Mouse (Mus musculus): ENCODE measurements around the gene Tenm2.

Tenm2 gene

DNA sequence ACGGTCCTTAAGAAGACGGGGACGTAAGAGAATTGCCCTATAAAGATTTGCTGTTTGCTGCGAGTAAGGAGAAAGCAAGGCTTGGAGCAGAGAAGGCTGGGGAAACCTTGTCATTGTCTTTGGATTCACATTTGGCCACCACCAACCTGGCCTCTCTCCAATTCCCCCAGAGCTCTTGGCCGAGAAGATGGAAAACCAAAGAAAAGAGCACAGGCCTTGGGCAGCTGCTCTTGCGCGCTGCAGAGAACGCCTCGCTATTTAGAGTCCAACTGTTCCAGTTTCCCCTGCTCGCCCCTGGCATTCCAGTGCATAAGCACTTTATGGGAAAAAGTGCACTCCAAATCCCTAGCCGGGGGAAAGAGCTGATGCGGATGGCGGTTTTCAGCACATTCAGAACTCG is 1139.5 kb downstream of the Tenm2 start:
- DNase-seq, result no peak

DNA sequence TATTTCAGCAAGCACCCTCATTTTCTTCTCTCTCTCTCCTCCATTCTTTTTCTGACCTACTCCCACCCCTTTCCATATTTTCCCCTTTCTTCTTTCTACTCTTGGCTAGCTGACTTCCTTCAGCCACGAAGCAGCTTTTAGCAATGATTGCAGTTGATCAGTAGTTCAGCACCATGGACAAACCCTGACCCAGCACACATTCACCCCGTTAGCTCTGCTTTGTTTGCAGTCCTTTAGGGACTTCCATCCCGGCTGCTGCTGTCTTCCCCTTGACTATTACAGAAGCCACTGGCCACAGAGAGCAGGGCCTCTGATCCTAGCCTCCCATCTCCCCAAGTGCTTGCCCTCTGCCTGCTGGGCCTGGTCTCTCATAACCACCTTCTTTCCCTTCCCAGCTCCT is 1145.6 kb downstream of the Tenm2 start:
- peak; percentile 41 for DNase-seq

DNA sequence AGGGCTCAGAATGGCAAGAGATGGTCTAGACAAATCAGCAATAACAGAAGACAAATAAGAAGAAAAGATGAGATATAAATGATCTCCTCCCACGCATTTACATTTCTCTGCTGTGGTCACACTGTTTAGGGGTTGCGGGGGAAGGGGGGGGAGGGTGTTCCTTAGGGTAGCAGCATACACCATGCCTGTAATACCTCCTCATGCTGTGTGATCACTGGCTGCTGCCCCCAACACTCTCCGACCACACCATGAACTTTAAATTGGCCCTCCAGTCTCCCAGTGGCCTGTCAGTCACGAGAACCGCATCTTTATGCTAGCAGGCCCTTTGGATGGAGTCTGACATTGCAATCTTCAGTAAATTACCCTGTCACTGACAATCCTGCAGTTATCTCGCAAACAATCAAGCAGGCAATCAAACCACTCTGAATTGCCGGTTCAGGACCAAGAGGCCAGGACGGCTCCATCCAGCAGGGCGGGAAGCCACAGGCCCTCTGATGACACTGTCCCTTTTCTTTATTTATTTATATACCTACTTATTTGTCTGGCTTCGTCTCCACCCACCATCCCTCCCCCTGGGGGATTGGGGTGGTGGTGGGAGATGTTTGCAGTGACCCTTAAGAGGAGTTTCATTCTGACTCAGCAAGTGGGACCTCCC is 1154.2 kb downstream of the Tenm2 start:
- DNase-seq, result no peak

DNA sequence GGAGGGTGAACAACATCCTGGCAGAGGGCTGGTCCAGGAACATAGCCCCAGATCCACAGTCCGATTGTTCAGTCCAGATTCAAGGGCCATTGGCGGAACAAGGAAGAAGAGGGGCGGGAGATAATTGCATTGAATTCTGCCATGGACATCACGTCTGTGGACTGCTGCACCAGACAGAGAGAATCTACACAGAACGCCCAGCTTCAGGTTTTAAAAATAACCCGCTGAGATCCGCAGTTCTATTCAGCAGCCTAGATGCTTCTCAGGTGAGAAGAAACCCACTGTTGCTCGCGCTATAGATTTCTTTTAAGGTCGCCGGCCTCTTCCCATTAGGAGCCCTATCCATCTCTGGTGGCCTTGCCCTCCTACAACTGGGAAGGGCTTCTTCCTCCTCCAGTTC is 1155.0 kb downstream of the Tenm2 start:
- no peak for DNase-seq

DNA sequence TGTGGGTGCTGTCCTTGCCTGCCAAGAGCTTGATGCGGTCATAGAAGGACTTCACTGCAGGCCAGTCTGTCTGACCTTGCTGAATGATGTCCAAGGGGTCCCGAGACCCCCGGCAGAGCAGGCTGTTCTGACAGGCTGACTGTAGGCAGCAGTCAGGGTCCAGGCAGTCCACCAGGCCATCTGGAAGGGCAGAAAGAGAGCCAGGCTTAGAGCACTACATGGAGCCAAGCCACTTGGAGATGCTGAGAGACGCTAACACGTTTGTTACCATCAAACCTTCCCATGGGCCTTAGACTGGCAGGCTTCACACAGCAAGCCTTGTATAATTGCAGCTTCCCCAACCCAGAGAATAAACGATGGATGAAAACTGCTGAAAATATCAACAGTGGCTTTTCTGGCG is 1157.4 kb downstream of the Tenm2 start:
- DNase-seq, result no peak

DNA sequence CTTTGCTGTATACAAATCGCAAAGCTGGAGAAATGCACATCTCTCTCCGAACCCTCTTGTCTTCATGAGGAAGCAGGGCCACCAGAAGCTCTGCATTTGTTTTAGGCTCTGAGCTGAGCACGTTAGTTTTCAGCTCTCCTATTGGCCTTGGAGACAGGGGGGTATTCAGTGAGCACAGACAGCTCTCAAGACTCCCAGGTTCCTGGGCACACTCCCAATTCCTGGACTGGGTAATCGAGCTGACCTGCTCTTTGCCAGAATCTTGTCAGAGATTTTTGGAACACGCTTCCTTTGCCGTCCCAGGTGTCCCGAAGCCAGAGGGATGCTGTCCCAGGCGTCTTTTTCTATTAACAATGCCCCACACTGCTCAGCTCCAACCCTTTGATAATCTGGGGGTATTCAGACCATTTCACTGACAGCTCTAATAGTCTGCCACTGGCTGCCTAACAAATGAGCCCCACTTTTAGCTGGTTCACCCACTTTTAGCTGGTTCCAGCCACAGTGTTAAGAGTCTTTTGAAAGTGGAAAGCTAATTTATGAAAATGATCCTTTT is 1161.7 kb downstream of the Tenm2 start:
- no peak for DNase-seq

DNA sequence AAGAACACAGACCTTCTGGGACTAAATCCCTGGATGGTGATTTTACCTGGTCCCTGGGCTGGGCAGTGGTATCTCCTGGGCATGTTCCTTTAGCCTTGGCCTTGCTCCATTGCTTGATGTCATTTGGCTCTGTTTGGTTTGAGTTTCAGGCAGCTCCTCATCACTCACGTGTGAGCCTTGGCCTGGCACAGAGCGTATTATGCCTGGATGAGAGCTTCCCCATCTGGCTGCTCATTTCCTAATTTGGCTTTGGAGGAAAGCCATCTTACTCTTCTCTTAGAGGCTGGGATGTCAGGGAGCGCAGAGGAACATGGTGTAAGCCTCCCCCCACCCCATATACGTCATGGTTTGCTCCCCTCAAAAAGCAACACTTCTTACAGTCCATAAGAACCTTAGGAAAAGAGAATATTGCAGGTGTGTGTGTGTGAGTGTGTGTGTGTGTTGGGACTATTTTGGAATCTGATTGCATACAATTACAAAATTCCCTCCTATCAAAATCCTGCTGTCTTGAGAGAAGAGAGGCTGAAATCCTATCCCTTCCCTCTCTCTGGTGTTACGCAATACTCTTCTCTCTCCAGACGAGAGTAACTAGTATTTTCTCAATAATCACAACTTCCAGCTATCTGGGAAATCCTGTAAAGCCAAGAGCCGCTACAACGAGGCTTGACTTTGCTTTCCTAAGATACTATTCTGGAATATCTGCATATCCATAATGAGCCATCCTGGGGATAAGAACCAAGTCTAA is 1162.5 kb downstream of the Tenm2 start:
- DNase-seq, result no peak

DNA sequence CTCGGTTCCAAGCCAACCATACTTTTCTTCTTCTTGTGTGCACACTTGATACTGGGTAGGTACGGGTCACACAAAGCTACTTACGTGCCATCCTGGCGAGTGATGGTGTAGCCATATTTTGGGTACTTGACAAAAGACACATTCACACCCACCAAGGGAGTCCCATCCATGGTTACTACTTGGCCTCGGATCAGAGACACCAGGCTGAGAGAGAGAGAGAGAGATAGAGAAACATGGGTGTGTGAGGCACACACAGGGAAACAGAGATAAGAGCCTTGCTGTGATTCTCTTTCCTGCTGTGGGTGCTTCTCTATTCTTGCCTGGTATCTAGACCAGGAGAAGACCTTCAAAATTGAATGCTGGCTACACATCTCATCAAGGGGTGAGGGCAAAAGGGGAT is 1163.1 kb downstream of the Tenm2 start:
- DNase-seq, result no peak

DNA sequence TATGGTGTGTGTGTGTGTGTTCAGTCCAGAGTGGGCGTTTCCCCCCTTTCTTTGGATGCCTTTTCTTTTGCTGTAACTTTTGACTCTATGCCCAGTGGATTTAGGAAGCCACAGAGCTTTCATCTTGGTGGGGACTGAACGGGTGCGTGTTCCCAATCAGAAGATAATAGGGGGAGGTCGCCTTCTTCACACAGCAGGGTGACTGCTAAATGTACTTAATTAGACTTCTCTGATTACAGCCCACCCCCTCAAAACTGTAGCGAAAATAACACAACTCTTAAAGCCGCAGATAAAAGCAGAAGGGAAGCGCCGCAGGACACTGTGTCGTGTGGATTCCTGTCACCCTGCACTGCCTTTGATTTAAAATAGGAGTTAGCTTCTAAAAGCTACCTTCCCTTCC is 1163.7 kb downstream of the Tenm2 start:
- DNase-seq, result no peak

DNA sequence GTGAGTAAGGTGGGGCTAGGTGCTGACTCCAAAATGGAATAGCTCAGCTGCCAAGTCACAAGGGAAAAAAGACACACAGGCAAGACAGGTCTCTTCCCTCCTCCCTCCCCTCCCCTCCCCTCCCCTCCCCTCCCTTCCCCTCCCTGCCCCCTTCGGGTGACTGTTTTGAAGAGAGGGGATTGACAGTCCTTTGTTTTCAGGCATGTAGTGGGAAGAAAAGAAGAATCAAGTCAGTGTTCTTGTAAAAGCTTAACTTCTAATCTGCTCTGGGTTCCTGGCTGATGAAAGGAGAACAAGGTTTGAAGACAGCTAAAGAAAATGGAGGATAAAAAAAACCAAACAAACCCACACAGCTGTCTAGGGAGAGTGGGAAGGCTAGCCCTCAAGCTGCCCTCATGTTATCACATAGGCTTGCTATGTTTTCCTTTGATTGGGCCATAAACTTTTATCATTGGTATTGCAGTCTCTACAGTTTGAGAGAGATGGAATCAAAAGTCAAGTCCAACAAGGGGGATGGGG is 1176.4 kb downstream of the Tenm2 start:
- no peak for DNase-seq

DNA sequence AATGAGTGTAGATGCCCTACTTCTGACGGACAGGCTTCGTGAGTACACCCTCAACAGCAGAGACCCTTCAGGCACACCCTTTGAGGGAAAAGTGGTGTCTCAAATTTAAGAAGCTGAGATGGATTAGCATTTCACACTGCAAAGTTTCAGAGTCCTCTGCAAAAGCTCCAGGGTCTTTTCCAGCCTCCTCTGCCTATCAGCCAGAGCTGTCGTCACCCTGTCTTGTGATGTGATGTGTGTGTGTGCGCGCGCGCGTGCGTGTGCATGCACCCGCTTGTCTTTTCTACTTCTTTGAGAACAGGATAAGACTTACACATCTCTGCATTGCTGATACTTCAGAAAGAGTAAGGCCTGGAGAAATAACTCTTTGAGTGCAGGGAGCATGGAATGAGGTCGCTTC is 1179.2 kb downstream of the Tenm2 start:
- DNase-seq, result no peak

DNA sequence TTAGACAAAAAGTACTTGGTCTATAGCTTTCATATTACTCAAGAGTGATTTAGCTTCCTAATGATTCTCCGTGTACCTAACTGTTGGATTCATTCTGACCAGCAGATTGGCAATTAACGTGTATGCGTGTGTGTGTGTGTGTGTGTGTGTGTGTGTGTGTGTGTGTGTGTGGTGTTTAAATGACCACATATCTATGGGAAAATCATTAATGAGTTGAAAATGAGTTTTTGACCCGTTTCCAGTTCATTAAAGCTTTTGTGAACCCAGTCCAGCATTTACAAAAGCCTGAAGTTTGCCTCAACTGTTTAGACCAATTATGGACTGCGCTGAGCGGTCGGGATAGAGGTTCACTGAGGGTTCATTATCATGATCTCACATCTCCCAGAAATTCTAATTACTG is 1181.4 kb downstream of the Tenm2 start:
- no peak for DNase-seq

DNA sequence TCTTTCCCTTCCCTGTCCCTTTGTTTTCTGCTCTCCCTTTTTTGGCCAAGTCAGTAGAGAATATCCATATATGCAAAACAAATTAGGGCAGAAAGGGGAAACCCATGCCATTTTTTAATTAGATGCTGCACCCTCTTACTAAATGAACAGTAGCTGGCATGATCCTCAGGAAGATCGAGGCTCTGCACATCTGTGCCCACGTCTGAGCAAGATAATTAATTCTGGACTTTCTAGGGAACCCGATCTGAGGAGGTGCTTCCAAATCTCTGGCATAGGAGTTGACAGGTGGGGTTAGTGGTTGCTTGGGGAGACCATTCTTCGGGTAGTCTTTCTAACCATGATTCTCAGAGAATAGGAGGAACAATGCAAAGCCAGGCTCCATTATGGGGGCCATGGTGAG is 1182.3 kb downstream of the Tenm2 start:
- DNase-seq, result no peak

DNA sequence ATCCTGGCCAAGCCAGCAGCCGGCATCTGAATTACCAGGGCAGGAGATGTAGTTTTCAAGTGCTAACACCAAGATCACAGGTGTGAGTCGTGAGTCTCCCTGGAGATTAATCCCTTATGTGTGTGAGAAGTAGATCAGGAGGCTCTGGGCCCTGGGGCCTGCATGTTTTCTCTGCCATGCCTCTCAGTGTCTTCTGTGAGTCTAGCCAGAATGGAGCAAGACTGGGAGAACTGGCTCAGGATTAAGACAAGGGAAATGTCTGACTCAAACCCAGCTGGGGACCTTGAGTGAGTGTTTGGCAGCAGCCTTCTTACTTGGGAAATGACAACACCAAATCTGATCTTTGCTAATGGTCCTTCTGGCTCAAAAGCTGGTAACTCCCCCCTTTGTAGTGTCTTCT is 1183.2 kb downstream of the Tenm2 start:
- DNase-seq, result no peak

DNA sequence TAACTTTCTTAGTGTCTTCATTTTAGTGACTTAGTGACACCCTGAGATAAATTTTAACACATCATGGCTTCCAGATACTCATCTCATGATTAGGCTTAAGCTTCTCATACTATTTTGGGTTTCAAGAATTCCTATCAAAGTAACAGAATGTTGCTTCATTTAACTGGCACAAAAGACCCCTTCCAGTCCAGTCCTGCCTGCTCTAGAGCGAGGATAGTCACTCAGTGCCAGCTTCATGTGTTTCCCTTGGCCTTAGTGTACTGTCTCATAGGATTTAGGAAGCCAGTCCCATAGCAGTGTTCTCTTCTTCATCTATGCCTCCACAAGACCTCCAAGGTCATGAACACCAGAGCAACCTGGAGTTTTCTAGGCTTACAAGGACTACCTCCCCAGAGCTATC is 1183.7 kb downstream of the Tenm2 start:
- no peak for DNase-seq

DNA sequence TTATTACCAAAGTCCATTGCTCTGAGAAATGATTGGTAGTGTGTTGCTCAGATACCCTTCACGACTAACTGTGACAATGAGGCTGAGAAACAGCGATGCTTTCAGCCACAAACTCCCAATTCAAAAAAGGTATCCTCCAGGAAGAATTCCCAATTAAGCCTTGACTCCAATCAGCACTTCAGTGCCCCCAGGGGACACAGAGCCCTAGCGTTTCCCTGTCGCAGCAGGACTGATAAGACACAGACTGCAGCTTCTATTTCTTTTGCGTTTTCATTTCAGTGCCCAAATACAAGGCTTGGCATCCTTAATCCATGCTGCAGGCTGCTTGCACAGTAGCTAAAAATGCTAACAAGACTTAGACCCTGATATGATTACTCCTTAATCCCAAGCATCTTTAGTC is 1186.2 kb downstream of the Tenm2 start:
- DNase-seq, result no peak

DNA sequence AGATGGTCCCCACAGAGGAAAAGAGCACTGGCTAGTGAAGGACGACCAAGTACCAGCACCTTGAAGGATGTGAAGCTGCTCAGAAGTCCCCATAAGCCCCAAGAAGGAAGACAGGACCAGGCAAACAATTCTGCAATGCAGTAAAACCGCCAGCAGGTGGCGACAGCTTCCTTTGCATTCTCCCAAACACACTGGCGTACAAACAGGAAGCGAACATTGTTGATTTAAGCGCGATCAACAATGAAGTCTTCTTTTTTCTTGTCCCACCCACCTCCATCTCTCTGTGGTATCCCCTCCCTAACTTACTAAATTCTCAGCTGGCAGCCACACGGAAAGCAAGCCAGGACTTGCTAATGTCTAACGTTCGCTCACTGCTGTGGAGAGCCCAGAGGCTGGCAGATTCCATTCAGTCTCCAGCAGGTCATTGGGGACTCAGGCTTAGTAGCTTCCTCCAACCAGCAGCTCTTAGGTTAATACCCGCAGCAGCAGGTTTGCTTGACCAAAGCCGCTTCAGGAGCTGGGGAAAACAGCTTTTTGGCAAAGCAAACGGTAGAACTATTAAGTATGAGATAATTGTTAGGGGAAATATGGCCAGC is 1190.0 kb downstream of the Tenm2 start:
- DNase-seq, result peak; percentile 81

DNA sequence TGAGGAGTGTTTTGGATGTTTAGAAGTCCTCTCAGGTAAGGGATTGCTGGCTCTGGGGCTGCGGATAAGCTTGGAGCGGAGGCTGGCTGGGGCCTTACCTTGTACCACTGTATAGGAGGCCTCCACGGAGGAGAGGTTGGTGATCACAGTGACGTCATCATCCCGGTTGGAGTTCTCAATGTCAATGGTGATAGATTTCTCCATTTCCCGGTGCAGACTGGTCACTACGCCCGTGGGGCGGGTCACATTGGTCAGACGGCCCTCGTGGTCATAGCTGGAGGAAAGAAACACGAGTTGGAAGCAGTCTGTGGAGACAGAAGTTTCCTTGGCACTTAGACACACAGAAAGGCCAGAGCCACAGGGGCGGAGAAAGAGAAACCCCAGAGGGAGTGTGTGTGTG is 1194.4 kb downstream of the Tenm2 start:
- no peak for DNase-seq

DNA sequence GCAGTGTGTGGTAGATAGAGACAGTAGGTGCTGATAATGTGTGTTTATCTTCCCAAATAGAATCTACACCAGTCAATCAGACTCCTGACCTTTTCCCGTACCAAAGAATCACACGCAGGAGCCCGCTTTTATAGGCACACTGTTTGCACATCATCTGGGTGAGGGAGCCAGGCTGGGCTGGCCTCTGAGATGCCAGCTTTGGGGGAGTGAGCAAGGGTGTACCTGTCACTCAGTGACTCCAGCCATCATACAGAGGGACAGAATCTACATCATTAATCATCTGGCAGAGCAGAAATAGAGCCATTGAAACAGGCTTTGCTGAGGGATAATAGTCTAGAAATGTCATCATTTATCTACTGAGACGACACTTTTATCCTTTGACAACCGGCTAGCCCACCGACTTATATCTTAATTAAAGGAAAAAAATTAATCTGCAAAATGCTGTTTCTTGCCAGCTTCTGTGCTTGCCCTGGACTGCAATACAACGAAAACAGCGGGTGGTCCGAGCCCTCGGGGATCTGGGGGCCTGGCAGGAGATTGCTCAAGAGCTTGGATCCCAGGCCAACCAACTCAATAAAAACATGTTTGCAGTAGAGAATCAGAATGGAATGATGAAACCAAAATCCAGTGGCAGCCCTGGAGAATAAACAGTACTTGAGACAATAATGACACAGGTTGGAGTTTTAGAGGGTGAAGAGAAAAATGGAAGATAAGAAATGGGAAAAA is 1195.1 kb downstream of the Tenm2 start:
- no peak for DNase-seq

DNA sequence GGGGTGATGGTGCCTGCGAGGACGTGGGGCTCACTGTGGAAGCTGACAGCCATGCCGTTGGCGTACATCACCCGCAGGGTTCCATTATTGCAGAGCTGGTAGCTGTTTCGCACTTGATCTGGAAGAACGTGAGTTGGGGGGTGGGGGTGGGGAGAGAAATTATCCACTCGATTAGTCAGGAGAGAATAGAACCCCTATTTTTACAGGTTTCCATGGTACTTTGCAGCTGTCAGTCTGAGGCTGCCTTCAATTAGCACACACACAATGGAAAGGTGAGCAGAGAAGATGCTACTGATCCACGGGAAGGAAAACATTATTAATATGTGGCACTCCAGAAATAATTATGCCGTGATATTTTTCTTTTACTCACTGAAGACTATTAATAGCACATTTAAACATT is 1195.9 kb downstream of the Tenm2 start:
- DNase-seq, result no peak

DNA sequence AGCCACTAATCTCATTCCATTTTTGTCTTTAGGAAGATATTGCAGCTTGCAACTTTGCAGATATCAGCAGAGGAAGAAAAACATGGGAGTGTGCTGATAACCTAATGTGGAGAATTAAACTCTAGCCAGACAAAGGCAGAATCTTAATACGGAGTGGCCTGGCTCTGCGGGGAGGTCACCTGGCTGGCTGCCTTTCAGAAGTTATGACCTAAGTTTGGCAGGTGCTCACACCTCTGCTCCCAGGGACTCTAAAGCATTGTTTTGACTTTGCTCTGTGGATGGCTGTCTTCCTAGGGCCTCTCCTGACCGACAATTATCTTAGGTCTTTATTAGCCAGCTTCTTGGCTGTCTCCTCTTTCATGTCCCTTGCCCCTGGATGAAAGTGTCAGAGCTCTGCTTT is 1197.4 kb downstream of the Tenm2 start:
- no peak for DNase-seq

DNA sequence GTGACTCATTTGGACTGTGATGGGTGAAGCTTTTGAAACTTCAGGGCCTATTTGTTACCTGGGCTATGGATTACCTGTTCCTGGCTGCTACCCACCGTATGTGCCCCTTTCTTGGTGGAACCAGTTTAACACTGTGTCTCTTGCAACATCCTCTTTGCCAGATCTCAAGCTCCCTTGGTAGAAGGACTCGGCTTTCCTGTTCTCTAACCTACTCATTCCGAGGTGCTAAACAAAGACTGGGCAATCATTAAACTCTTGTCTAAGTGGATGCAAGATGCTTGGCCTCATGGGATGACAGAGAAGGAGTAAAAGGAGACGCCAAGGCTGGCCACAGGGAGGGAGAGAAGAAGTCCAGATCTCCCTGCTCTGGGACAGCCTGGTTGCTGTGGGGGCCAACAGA is 1198.5 kb downstream of the Tenm2 start:
- DNase-seq, result no peak

DNA sequence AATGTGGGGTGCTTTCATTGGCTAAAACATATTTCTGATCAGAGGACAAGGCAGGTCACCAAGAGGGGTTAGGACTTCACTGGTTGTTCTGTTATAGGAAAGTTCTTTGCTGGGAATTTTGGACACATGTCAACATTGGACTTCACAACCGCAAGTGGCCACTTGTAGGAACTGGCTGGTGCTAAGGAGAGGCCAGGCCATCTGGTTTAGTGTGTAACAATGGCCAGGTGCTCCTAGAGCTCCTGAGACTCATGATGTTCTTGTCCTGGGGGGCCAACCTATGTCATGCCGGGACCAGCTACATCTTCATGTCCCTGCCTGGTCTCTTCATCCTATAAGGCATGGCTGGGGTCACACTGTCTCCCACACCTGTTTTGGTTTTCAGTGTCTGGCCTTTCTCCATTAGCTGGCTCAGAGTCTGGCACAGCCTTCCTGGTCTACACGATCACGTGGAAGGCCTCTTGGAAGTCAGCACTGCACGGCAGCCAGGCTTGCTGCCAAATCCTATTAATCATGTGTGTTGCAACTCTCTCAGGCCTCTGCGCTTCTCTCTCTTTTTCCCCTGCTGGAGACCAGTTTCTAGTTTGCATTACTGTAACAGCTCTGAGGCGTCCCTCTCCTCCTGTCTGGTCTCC is 1199.6 kb downstream of the Tenm2 start:
- peak; percentile 91 for DNase-seq
